Mouse (Mus musculus): ENCODE measurements around the gene Uspl1.

Gene Uspl1

DNA sequence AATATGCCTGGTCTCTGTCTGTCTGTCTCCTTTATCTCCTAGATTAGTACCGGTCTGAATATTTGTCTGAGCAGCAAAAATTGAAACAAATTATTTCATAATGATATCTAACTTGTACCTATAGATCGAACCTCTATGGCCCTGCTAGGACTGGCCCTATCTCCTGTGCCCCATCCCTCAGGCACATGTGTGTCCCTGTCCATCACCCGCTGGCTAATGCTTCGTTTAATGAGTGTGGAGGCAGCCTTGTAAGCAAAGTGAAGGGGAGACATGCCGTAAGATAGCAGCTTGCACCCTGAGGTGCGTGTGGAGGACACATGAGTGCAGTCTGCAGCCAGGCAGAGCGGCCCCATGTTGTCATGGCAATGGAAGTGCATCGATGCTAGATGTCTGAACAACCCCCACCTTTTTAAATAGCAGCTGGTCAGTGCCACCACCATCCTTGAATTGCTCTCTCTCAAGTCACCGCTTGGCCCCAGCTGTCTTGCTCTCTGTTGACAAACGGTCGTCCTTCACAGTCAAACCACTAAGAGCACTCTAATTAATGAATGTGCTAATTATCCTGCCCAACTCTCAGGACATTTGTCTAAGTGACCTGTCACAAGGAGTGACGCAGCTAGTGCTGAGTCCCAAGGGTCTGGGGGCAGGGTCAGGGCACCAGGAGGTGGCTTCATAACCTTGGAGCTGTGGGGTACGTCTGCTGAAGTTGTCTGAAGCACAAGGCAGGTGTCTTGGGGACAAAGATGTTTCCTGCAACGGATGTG lies 73.5 kb downstream of the Uspl1 start:
- DNase-seq (ENCODE audit: low read depth) = no peak

DNA sequence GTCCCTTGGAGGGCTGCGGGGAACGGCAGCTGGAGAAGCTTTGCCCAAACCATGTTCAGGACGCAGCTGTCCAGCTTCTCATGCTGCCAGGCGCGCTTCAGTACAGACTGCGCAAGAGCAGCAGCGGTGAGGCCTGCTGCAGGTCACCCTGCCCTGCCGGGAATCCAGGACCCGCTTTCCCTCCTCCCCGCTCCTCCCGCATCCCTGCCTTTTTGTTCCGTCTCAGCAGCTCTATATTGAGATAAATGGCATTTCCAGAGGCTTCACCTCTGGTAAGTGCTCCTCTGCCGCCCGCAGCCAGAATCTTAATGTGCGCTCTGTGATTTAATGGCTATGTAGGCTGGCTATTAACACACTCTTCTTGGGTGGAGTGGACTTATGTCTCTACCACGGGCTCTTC lies 74.9 kb downstream of the Uspl1 start:
- DNase-seq (ENCODE audit: low read depth) = no peak

DNA sequence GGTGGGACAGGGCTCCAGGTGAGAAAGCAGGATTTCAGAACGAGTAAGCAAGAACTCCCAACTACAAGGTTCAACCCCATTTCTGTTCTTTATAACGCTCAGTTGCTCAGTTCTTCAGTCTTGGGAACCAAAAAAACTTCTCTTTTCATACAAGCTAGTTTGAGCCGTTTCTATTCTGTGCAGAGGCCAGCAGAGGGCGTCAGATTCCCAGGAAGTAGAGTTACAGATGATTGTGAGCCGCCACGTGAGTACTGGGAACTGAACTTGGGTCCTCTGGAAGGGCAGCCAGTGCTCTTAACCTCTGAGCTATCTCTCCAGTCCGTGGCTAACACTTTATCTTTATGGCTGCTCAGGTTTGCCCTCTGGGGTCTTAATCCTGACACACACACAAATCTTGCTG lies 77.3 kb downstream of the Uspl1 start:
- no peak for DNase-seq (ENCODE audit: low read depth)

DNA sequence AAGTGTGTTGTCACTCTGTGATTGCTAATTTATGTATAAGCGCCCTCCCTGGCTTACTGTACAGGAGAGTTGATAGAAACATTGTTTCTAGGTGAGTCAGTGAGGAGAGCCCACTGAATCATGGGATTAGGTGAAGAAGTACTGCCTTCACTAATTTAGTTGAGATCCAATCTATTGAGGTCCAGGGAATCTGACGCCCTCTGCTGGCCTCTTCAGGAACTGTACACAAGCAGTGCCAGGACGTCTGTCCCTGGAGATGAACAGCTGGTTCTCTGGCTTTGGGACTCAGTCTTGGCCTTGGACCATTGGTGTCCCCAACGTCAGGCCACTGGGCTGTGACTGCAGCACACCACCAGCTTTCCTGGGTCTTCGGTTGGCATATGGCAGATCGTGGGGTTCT lies 77.7 kb downstream of the Uspl1 start:
- peak; percentile 39 for DNase-seq (ENCODE audit: low read depth)

DNA sequence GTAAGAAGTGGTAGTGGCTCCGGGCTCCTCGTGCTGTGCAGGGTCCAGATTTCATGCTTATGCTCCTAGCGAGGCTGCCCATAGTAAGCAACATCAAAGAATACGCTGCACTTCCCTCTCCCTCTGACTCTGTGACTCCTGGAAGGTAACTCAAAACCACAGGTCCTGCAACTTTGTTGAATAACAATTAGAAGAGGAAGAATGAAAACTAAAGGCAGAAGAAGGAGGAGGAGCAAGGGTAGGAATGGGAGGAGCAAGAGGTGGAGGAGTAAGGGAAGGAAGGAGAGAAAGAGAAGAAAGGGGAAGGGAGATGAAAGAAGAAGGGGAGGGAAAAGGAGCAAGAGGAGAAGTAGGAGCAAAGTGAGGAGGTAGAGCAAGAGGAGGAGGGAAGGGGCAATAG lies 80.3 kb downstream of the Uspl1 start, which contains the start of gene Alox5ap:
TSS of gene Alox5ap (plus strand) at position 363 of the 400 bp plus-strand sequence.
- no peak for DNase-seq (ENCODE audit: low read depth)

DNA sequence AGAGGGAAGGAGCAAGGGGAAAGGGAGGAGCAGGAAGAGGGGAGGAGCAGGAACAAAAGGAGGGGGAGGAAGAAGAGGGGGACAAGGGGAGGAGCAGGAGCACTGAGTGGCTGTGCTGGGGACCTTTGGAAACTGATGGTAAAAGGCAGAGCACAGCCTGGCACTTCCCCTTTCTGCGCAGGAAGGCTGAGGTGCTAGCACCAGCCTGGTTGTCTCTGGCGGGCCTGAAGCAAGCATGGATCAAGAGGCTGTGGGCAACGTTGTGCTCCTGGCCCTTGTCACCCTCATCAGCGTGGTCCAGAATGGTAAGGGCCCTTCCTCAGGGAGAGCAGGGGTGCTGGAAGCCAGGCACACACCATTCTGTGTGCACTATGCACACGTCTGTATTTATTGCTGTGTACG lies 80.7 kb downstream of the Uspl1 start:
- DNase-seq (ENCODE audit: low read depth) = no peak

All from NIH3T3 (cell line).